Mouse (Mus musculus) layer of hippocampus, adult 9-11 months (tissue): ENCODE results near the gene Etfdh.

ENCODE experiments used
- DNase-seq: peaks from one replicate; pipeline ENCODE4 v3.0.0; 2022

Gene Etfdh

GRCm38 (mm10) chr3:79629416-79629730, at the start of gene Etfdh:
TSS of gene Etfdh (minus strand) at chr3:79629500.
- DNase-seq: peak; percentile 80

DNA sequence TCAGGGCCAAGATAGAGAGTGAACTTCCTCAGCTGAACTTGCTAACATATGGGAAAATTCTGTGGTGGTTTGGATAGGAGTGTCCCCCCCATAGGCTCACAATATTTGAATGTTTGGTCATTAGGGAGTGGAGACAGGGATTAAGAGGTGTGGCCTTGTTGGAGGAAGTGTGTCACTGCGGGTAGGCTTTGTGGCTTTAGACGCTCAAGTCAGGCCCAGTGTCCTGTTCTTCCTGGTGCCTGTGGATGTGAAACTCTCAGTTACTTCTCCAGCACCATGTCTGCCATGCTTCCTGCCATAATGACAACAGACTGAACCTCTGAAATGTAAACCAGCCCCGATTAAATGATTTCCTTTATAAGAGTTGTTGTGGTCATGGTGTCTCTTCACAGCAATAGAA, 47.1 kb upstream of the Etfdh start:
- no peak for DNase-seq

- no peak for DNase-seq
Measured at GRCm38 (mm10) chr3:79674641-79675040, 45.3 kb upstream of the Etfdh start.

DNA sequence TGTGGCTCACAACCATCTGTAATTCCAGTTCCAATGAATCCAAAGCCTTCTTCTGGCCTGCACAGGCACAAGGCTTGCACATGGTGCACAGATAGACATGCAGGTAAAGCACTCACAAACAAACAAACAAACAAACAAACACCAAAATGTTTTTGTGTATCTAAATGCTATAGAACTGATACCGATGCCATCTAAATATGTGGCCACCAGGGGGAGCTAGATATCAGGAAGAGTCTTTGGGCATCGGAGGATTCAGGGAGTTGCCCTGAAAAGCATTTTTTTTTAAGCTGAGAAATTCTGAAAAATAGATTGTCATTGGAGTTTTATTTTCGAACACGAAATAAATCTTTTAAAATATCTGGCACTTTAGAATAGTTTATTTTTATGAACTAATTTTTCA, 43.8 kb upstream of the Etfdh start:
- peak; percentile 45 for DNase-seq

- DNase-seq: no peak
Measured at GRCm38 (mm10) chr3:79672188-79672587, 42.9 kb upstream of the Etfdh start.

GRCm38 (mm10) chr3:79670556-79670955, 41.3 kb upstream of the Etfdh start:
- DNase-seq: no peak

GRCm38 (mm10) chr3:79664787-79665408, 35.6 kb upstream of the Etfdh start:
- peak; percentile 18 for DNase-seq

- DNase-seq: no peak
Measured at GRCm38 (mm10) chr3:79656682-79657081, 27.4 kb upstream of the Etfdh start.

- DNase-seq: no peak
Measured at GRCm38 (mm10) chr3:79652129-79652528, 22.8 kb upstream of the Etfdh start.

- peak; percentile 100 for DNase-seq
Measured at GRCm38 (mm10) chr3:79628561-79629415, 512 bp downstream of the Etfdh start, which contains the start of gene 4930579G24Rik. TSS of gene 4930579G24Rik (plus strand) at chr3:79629079.

DNA sequence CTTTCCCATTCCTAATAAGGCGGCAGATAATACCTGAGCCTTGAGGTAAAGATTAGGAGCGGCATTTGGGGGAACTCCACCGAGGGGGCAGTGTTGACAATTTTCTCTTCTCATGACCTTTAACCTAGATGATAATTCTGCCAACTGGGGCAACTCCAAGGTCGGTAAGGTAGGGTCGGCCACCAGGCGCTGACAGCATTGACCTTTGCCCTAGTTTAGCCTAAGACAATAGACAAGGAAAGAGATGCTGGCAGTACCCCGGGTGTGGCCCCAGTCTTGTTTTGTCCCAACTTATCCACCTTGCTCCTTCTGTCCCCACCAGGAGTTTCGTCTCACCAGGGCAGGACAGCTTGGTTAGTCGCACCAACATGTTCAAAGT, 1.1 kb downstream of the Etfdh start:
- DNase-seq: no peak

GRCm38 (mm10) chr3:79627484-79628181, 1.7 kb downstream of the Etfdh start:
- DNase-seq: no peak

- no peak for DNase-seq
Measured at GRCm38 (mm10) chr3:79609886-79610285, 19.4 kb downstream of the Etfdh start.

DNA sequence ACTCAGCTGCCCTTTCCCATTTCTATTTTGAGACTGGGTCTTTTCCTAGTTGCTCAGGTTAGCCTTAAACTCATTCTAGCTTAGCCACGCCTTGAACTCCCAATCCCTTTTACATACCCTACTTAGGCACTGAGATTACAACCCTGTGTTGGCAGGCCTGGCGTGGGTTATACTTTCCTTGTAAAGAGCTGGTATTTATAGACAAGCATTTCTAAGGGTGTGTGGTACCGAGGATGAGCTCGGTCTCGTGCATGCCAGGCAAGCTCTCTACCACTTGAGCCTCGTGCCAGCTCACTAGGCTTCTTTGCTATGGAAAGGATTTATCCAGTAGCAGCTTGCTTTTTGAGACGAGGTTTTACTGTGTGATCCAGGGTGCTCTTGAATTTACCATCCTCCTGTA, 33.8 kb downstream of the Etfdh start:
- DNase-seq: no peak

- DNase-seq: no peak
Measured at GRCm38 (mm10) chr3:79591793-79592471, 37.4 kb downstream of the Etfdh start.

DNA sequence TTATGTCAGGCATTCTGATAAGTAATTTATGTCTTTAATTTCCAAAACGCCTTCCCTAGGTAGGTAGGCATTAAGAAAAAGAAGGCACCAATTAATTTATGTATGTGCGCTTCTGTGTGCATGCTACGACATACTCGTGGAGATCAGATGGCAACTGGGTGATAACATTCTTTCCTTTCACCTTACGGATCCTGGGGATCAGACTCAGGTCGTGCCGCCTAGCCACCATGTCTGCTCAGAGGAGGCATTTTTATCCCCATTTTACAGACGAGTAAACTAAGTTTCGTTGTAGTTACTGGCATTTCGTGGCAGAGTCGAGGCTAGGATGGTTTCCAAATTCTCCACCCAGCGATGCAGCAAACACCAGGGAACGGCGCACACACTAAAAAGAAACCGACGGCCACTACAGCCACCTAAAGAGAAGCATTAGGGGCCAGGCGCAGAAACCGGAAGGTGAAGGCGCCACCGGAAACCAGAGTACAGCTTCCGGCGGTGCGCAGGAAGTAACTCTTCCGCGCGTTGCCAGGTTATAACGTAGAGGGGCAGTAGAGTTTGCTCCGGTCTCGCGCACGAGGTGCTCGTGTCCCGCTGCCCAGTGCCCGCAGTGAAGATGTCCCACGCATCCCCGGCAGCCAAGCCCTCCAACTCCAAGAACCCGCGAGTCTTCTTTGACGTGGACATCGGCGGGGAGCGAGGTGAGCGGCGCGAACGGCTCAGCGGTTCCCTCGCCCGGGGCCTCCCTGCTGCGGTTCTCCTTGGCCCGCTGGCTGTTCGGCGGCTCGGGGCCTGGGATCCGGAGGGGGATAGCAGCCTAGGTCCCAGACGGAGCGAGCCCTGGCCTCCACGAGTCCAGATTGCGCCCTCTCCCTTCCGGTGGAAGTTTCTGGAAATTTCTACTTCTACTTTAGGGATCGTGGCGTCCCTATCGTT, 38.2 kb downstream of the Etfdh start, which contains the start of gene Ppid:
TSS of gene Ppid (plus strand) at position 480 of the 930 bp plus-strand sequence.
- peak; percentile 70 for DNase-seq

DNA sequence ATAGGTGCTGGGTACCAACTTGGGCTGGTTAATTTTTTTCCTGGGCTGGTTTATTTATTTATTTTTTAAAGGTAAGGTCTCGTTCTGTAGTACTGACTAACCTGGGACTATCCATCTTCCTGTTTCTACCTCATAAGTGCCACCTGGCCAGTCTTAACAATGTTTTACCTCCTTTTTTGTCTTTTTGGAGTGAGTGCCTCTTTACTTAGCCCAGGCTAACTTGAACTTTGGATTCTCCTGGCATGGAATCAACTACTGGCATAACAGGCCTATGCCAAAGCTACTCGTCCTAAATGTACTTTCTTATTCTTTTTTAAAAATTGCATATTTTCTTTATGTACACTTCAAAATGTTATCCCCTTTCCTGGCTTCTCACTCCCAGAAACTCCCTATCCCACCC, 39.6 kb downstream of the Etfdh start:
- no peak for DNase-seq

DNA sequence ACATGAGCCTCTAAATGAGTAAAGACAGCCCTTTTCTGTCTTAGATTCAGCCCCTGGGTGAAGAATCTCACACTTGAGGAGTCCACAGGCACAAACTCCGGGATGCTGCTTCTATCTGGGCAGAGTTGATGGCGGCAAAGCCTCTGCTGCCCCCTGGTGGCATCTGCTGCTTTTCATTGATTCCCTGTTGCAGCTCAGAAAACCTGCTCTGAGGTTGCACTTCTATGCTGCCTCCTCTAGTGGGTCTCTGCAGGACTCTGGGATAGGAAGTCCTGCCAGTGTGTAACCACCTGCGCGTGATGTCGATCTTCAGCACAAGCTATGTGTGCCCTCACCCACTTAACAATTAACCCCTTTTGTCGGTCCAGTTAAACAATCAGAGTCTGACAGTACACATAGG, 42.5 kb downstream of the Etfdh start:
- peak; percentile 90 for DNase-seq

DNA sequence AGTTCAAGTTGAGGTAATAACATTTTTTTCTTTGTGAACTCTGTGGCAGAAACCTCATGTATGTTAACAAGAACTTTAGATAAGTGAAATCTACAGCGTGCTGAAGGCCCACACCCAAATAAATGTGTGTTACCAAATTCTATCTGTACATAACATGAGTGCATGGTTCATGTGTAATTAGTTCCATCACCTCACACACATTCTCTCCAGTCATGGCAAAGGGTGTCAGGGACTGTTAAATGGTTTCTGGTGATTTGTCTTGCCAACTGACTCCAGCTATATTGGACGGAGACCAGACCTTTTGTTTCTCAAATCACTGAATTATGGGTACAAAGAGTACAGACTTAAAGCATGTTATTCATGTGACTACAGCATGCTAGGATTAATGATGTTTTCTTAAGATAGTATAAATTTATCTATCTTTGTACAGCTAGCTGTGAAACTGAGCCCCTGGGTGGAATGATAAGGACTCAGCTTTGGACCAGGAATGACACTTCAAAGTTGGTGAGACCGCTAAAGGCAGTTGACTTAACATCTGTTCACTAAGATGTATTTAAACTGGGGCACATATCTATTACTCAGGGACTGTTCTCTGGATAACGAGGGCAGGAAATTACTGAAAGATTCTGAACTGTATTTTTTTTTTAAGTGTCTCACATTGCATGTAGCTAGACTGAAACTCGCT, 49.3 kb downstream of the Etfdh start:
- DNase-seq: no peak

DNA sequence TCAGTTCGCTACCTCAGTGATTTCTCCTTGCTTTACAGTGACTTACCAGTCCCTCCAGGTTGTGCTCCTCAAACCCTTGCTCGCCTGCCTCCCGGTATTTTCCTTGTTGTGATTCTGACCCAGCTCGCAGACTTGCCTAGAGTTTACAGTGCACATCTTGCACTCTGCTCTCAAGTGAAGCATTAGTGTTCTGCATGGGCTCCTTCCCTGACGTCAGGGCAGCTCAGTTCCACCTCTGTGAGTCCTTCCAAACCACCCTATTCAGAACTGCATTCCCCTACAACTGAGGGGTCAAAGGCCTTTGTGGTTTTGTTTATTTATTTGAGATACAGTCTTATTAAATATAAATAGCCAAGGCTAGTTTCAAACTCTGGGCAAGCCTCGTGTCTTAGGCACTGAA, 51.1 kb downstream of the Etfdh start:
- no peak for DNase-seq

DNA sequence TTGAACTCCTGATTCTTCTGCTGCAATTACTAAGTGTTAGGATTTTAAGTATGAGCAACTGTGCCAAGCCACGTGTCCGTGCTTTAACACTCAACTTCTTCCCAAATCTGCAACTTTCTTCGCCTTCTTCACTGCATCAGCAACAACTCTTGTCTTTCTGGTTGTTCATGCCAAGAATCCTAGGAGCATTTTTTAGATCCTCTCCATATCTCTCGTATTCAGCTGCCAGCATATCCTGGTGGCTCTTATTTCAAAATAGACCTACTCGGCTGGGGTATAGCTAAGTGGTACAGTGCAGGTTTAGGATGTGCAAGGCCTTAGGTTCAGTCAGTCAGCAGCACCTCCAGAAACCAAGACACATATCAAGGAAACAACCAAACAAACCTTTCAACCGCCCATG, 51.7 kb downstream of the Etfdh start:
- no peak for DNase-seq

GRCm38 (mm10) chr3:79576865-79577264, 52.4 kb downstream of the Etfdh start:
- no peak for DNase-seq
